Mouse (Mus musculus) forebrain, embryonic 14.5 days (tissue): Measurements from ENCODE around the gene Fcrla. TPM values are rescaled to one million over a fixed set of nuclear protein-coding genes. Genes with fewer than 3 reads are reported as not detected.
A peak's percentile ranks its signal among the peaks of the same experiment; 100 is the strongest.
"Not testable (repeated sequence)": the region's sequence is repeated elsewhere in the genome, so short reads cannot be mapped to it uniquely, and the experiment has no call there.

Experiments used
- ATAC-seq: fragments of 200-750 bp; cut with Nextera tagmentation; 2 replicates; pipeline ENCODE4 v1.8.0; 2017; ENCODE audit warnings: mild to moderate bottlenecking, moderate library complexity
- DNase-seq: peaks from one replicate; pipeline ENCODE4 v3.0.0-alpha.2; 2015; ENCODE audit warnings: low spot score
- H3K27ac ChIP-seq: fragments of 300-500 bp; sonication (generic); 2 replicates; pipeline ENCODE4 v1.5.1; 2014; ENCODE audit warnings: low read depth, mild to moderate bottlenecking, control low read depth, low read length, moderate library complexity
- H3K27me3 ChIP-seq: fragments of 300-500 bp; sonication (generic); replicated peaks from 2 replicates; pipeline ENCODE4 v1.6.1; 2014; ENCODE audit warnings: low read length, control low read depth, mixed read lengths; ENCODE audit not compliant: control insufficient read depth, insufficient read depth
- H3K36me3 ChIP-seq: fragments of 300-500 bp; sonication (generic); 2 replicates; pipeline ENCODE4 v1.6.1; 2014; ENCODE audit warnings: low read length, control low read depth; ENCODE audit not compliant: control insufficient read depth, insufficient read depth
- H3K4me1 ChIP-seq: fragments of 300-500 bp; sonication (generic); 2 replicates; pipeline ENCODE4 v1.6.1; 2014; ENCODE audit warnings: antibody characterized with exemption, low read length, control low read depth; ENCODE audit not compliant: control insufficient read depth, insufficient read depth
- H3K4me2 ChIP-seq: fragments of 300-500 bp; sonication (generic); 2 replicates; pipeline ENCODE4 v1.6.1; 2014; ENCODE audit warnings: mild to moderate bottlenecking, control low read depth, low read length
- H3K4me3 ChIP-seq: fragments of 300-500 bp; sonication (generic); 2 replicates; pipeline ENCODE4 v1.5.1; 2014; ENCODE audit warnings: low read depth, low read length, control low read depth
- H3K9ac ChIP-seq: fragments of 300-500 bp; sonication (generic); 2 replicates; pipeline ENCODE4 v1.6.1; 2014; ENCODE audit warnings: mild to moderate bottlenecking, low read length, control low read depth, moderate library complexity
- H3K9me3 ChIP-seq: fragments of 300-500 bp; sonication (generic); replicated peaks from 2 replicates; pipeline ENCODE4 v1.6.1; 2016; ENCODE audit warnings: low read length, control low read depth, mixed read lengths; ENCODE audit not compliant: control insufficient read depth
- WGBS: fragments of 180-500 bp; shearing (Covaris S2); extraction: QIAGEN DNeasy Blood & Tissue Kit; methylation state at CpG from one replicate; pipeline ENCODE4 v1.1.7; 2014; 5-methylcytosine and 5-hydroxymethylcytosine counted together
- polyA plus RNA-seq: library from polyadenylated mRNA; unstranded; fragments of >200 nt; fragmentation: Nextera tagmentation; extraction: Ambion mirVana; gene quantifications from 2 replicates; pipeline ENCODE4 v1.2.1, GENCODE M21; 2014

The Fcrla gene
- polyA plus RNA-seq, 1 experiment from 2014 or later, result not detected

GRCm38 (mm10) chr1:170967581-170967980 is 40.2 kb upstream of the Fcrla start:
- Histone ChIP-seq H3K9ac (no peak overlapping the region), H3K9me3 (no peaks in the 10 kb centered on the region), H3K4me1 (no peaks in the 10 kb centered on the region), H3K4me2 (no peak overlapping the region), H3K27ac (no peak overlapping the region), H3K27me3 (no peaks in the 10 kb centered on the region), H3K4me3 (no peak overlapping the region), H3K36me3 (no peaks in the 10 kb centered on the region)
- 86% methylated on average over 3 of the region's 3 CpGs for WGBS
- no peak for ATAC-seq
- no peak for DNase-seq

DNA sequence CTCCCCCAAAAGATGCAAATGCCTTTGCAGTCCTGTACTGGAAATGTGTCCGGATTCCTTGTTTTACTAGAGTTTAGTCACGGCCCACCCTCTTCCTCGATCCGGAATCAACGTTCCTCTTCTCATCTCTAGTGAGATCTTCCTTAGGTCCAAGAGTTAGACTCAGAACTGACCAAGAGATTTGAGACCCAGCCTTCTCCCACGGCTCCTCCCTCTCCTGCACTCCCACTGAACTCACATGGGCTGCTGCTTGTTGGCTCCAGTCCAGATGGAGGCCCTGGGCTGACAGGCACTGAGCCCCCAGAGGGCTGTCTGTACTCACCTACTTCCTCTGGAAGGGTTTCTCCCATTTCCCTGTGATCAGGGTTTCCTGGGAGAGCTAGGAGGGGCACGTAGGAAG is 35.7 kb upstream of the Fcrla start:
- no peaks in the 10 kb centered on the region for H3K9me3 ChIP-seq
- no peak overlapping the region for H3K4me2 ChIP-seq
- no peak overlapping the region for H3K4me3 ChIP-seq
- H3K27me3 ChIP-seq, result no peaks in the 10 kb centered on the region
- no peak for ATAC-seq
- H3K36me3 ChIP-seq, result no peaks in the 10 kb centered on the region
- H3K9ac ChIP-seq, result no peak overlapping the region
- no peaks in the 10 kb centered on the region for H3K4me1 ChIP-seq
- WGBS, result 84% methylated on average over 7 of the region's 7 CpGs
- no peak overlapping the region for H3K27ac ChIP-seq
- peak; percentile 5 for DNase-seq

DNA sequence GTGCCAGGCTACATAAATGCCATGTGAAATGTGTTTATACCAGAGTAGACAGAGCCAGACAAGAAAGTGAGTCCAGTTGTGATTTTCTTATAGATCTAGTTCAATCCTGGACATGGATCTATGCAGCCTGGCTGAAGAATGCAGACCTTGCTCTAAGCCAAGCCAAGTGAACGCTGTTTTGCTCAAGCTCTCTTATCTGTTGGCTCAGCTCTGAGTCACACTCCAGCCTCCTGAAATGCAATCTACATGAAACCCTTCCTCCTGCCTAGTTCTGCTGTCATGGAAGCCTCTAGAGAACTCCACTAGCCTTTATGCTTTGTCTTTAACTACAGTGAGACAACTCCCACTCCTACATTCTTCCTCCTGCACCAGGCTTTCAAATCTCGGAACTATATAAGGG is 34.9 kb upstream of the Fcrla start:
- Histone ChIP-seq H3K9me3 (no peaks in the 10 kb centered on the region), H3K4me2 (no peak overlapping the region), H3K4me1 (no peaks in the 10 kb centered on the region), H3K9ac (no peak overlapping the region), H3K36me3 (no peaks in the 10 kb centered on the region), H3K27me3 (no peaks in the 10 kb centered on the region), H3K4me3 (no peak overlapping the region), H3K27ac (no peak overlapping the region)
- 85% methylated on average over 2 of the region's 2 CpGs for WGBS
- no peak for ATAC-seq
- no peak for DNase-seq

DNA sequence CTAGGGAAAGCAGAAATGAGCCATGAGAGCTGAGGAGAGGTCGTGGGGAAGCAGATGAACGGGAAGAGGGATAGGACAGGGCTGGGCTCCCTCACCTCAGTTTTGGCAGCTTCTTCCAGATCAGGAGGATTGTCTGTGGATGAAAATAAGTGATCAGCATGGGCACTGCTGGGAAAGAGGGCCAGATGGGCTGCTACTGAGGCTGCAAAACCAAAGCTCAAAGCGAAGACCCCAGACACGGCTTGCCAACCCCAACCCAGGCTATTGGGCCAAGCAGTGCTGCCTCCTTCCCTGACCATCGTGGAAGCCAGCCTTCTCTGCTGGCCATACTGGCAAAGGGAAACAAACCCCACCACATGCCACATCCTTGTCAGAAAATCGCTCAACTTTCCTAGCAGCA is 33.7 kb upstream of the Fcrla start:
- H3K9ac ChIP-seq, result no peak overlapping the region
- no peak for ATAC-seq
- H3K27ac ChIP-seq, result no peak overlapping the region
- H3K4me2 ChIP-seq, result no peak overlapping the region
- 78% methylated on average over 6 of the region's 6 CpGs for WGBS
- no peaks in the 10 kb centered on the region for H3K27me3 ChIP-seq
- no peaks in the 10 kb centered on the region for H3K4me1 ChIP-seq
- no peak overlapping the region for H3K4me3 ChIP-seq
- DNase-seq, result no peak
- no peaks in the 10 kb centered on the region for H3K36me3 ChIP-seq
- no peaks in the 10 kb centered on the region for H3K9me3 ChIP-seq

- ATAC-seq (no peak), DNase-seq (no peak)
- Histone ChIP-seq H3K9me3 (no peaks in the 10 kb centered on the region), H3K27ac (no peak overlapping the region), H3K9ac (no peak overlapping the region), H3K27me3 (no peaks in the 10 kb centered on the region), H3K4me3 (no peak overlapping the region), H3K4me1 (no peaks in the 10 kb centered on the region), H3K36me3 (no peaks in the 10 kb centered on the region), H3K4me2 (no peak overlapping the region)
- 69% methylated on average over 2 of the region's 2 CpGs for WGBS
Measured at GRCm38 (mm10) chr1:170959791-170960190, 32.4 kb upstream of the Fcrla start.

DNA sequence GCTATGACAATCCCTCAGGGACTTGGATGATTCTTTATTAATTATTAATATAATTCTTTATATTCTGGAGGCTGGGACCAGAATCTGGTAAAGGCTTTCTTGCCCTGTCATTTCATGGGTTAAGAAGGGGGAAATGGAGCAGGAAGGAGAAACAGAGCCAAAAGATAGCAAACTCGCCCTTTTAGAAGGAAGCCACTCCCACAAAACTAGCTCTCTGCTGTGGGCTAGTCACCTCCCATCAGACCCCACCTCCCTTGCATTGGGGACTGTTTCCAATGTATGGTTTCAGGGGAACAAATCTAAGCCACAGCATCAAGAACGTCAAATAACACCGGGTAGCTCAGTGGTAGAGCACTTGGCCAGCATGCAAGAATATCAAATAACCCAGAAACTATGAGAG is 30.8 kb upstream of the Fcrla start:
- H3K4me2 ChIP-seq, result no peak overlapping the region
- no peak overlapping the region for H3K27ac ChIP-seq
- no peaks in the 10 kb centered on the region for H3K36me3 ChIP-seq
- H3K9me3 ChIP-seq, result no peaks in the 10 kb centered on the region
- no peak overlapping the region for H3K9ac ChIP-seq
- no peak overlapping the region for H3K4me3 ChIP-seq
- no peaks in the 10 kb centered on the region for H3K4me1 ChIP-seq
- ATAC-seq, result no peak
- H3K27me3 ChIP-seq, result no peaks in the 10 kb centered on the region
- 68% methylated on average over 3 of the region's 3 CpGs for WGBS
- DNase-seq, result no peak

DNA sequence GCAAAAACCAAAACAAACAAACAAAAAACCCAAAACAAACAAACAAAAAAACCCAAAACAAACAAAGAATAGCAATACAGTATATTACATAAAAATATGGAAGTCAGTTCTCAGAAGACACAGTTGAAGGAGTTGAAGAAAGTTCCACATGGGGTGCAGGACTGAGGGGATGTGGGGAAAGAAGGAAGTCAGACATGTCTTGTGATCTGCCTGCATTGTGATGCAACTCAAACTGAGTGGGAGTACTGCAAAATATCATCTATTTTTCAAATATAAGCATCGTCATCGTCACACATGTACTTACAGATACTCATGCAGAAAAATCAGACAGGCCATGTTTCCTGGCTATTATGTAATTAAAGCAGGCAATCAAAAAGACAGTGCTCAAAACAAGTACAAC is 25.8 kb upstream of the Fcrla start:
- ATAC-seq, result no peak
- Histone ChIP-seq H3K27ac (no peak overlapping the region), H3K4me1 (no peaks in the 10 kb centered on the region), H3K4me2 (no peak overlapping the region), H3K9ac (no peak overlapping the region), H3K4me3 (no peak overlapping the region), H3K9me3 (no peaks in the 10 kb centered on the region), H3K27me3 (no peaks in the 10 kb centered on the region), H3K36me3 (no peaks in the 10 kb centered on the region)
- 95% methylated on average over 2 of the region's 2 CpGs for WGBS
- no peak for DNase-seq

GRCm38 (mm10) chr1:170950772-170951171 is 23.4 kb upstream of the Fcrla start:
- Histone ChIP-seq H3K27ac (no peak overlapping the region), H3K36me3 (no peaks in the 10 kb centered on the region), H3K4me2 (no peak overlapping the region), H3K27me3 (no peaks in the 10 kb centered on the region), H3K9me3 (no peaks in the 10 kb centered on the region), H3K4me3 (no peak overlapping the region), H3K4me1 (no peaks in the 10 kb centered on the region), H3K9ac (no peak overlapping the region)
- WGBS, result 76% methylated on average over 3 of the region's 3 CpGs
- DNase-seq (no peak), ATAC-seq (no peak)

GRCm38 (mm10) chr1:170944908-170945307 is 17.5 kb upstream of the Fcrla start:
- DNase-seq, H3K27me3 ChIP-seq, ATAC-seq, H3K4me1 ChIP-seq, H3K36me3 ChIP-seq, H3K4me2 ChIP-seq, H3K9ac ChIP-seq, H3K4me3 ChIP-seq, H3K9me3 ChIP-seq, H3K27ac ChIP-seq: not testable (repeated sequence)
- 96% methylated on average over 2 of the region's 9 CpGs for WGBS

GRCm38 (mm10) chr1:170944151-170944550 is 16.8 kb upstream of the Fcrla start:
- DNase-seq, H3K36me3 ChIP-seq, H3K9ac ChIP-seq, H3K4me1 ChIP-seq, H3K4me2 ChIP-seq, H3K4me3 ChIP-seq, ATAC-seq, H3K27ac ChIP-seq, H3K9me3 ChIP-seq, H3K27me3 ChIP-seq: not testable (repeated sequence)
- WGBS, result 93% methylated on average over 9 of the region's 9 CpGs
